Mouse (Mus musculus) forebrain, postnatal 0 days (tissue): Measurements from ENCODE around the gene Fads2. TPM values are rescaled to one million over a fixed set of nuclear protein-coding genes. Genes with fewer than 3 reads are reported as not detected.

Experiments used
- ATAC-seq: fragments of 200-750 bp; cut with Nextera tagmentation; 2 replicates; pipeline ENCODE4 v1.8.0; 2017; ENCODE audit warnings: mild to moderate bottlenecking, moderate library complexity
- DNase-seq: peaks from one replicate; pipeline ENCODE4 v3.0.0-alpha.2; 2015
- H3K27ac ChIP-seq: fragments of 300-500 bp; sonication (generic); 2 replicates; pipeline ENCODE4 v1.5.1; 2014; ENCODE audit warnings: low read depth, mild to moderate bottlenecking, antibody characterized with exemption, low read length, moderate library complexity, mixed read lengths
- H3K27me3 ChIP-seq: fragments of 300-500 bp; sonication (generic); 2 replicates; pipeline ENCODE4 v1.6.1; 2014; ENCODE audit warnings: mild to moderate bottlenecking, low read length, mixed read lengths; ENCODE audit not compliant: insufficient read depth
- H3K36me3 ChIP-seq: fragments of 300-500 bp; sonication (generic); 2 replicates; pipeline ENCODE4 v1.6.1; 2014; ENCODE audit warnings: mild to moderate bottlenecking, moderate library complexity; ENCODE audit not compliant: insufficient read depth
- H3K4me1 ChIP-seq: fragments of 300-500 bp; sonication (generic); 2 replicates; pipeline ENCODE4 v1.6.1; 2014; ENCODE audit warnings: antibody characterized with exemption; ENCODE audit not compliant: insufficient read depth
- H3K4me2 ChIP-seq: fragments of 300-500 bp; sonication (generic); 2 replicates; pipeline ENCODE4 v1.6.1; 2014; ENCODE audit warnings: low read depth, mild to moderate bottlenecking, moderate library complexity
- H3K4me3 ChIP-seq: fragments of 300-500 bp; sonication (generic); 2 replicates; pipeline ENCODE4 v1.5.1; 2014; ENCODE audit warnings: low read depth, low read length, mixed read lengths
- H3K9ac ChIP-seq: fragments of 300-500 bp; sonication (generic); 2 replicates; pipeline ENCODE4 v1.6.1; 2014; ENCODE audit warnings: mild to moderate bottlenecking
- H3K9me3 ChIP-seq: fragments of 300-500 bp; sonication (generic); 2 replicates; pipeline ENCODE4 v1.6.1; 2016; ENCODE audit warnings: low read length
- CTCF ChIP-seq: sonication (generic); IDR thresholded peaks from 2 replicates; pipeline ENCODE4 v1.5.1; 2016; ENCODE audit warnings: antibody characterized with exemption, control low read depth, low read depth
- WGBS: fragments of 180-500 bp; shearing (Covaris S2); extraction: QIAGEN DNeasy Blood & Tissue Kit; methylation state at CpG from one replicate; pipeline ENCODE4 v1.1.7; 2014; 5-methylcytosine and 5-hydroxymethylcytosine counted together
- polyA plus RNA-seq: library from polyadenylated mRNA; unstranded; fragments of >200 nt; fragmentation: Nextera tagmentation; extraction: Ambion mirVana; gene quantifications from 2 replicates; pipeline ENCODE4 v1.2.1, GENCODE M21; 2015
- total RNA-seq: library from RNA; depleted of rRNA; stranded (reverse); fragments of >200 nt; gene quantifications from 2 replicates; pipeline ENCODE4 v1.2.3, GENCODE M21; 2014; rRNA removed

Gene Fads2
- total RNA-seq (218 and 248 TPM in 2 replicates), polyA plus RNA-seq (183 and 249 TPM in 2 replicates)

DNA sequence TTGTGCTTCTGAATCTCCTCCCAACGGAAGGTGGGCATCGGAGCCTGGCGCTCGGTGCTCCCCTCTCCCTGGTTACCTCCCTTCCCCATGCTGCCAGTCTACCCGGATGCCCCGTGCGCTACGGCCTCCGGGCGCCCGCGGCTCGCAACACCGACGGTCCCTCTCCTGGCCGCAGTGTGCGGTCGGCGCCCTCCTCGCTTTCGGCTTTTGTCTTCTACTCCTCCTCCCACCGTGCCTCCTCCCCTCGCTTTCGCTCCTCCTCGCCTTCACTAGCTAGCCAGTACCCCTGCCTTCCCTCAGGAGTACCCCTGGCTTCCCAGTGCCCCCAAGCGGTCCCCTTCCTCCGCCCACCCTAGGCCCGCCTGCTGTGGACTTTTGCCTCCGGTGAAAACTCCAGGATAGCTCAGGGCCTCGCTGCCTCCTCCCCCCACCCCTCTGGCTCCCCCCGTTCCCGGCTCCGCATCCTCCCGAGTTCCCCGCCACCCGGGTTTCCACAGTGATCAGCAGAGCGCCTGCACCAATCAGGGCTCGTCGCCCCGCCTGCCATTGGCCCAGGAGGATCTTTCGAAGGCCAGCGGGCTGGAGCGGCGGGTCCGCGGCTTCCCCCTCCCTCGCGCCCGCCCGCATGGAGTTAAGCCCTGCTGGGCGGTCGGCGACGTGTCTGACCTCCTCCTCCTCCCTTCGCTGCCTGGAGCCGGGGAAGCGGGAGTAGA, at the start of gene Fads2:
Gene Fads2, minus strand, starts transcription at position 406 of the 713 bp plus-strand sequence.
- peak within 1 kb of the TSS; percentile 91 for H3K4me2 ChIP-seq
- TF ChIP-seq CTCF = peak; percentile 47
- H3K4me1 ChIP-seq = peaks cover 35% of the 10 kb centered on the region
- peak within 1 kb of the TSS; percentile 89 for H3K27ac ChIP-seq
- H3K36me3 ChIP-seq = no peaks in the 10 kb centered on the region
- WGBS = 2% methylated on average over 55 of the region's 57 CpGs
- peak within 1 kb of the TSS; percentile 60 for H3K4me3 ChIP-seq
- no peaks in the 10 kb centered on the region for H3K9me3 ChIP-seq
- peak; percentile 95 for ATAC-seq
- DNase-seq = peak; percentile 97
- peak within 1 kb of the TSS; percentile 76 for H3K9ac ChIP-seq
- no peaks in the 10 kb centered on the region for H3K27me3 ChIP-seq

- Histone ChIP-seq H3K4me1 (no peaks in the 10 kb centered on the region), H3K27me3 (no peaks in the 10 kb centered on the region), H3K36me3 (no peaks in the 10 kb centered on the region), H3K9ac (no peak overlapping the region), H3K4me2 (no peak overlapping the region), H3K4me3 (no peak overlapping the region), H3K9me3 (no peaks in the 10 kb centered on the region), H3K27ac (no peak overlapping the region)
- DNase-seq (no peak), ATAC-seq (no peak)
- WGBS = 55% methylated on average over 3 of the region's 3 CpGs
- no peak for TF ChIP-seq CTCF
Observed at GRCm38 (mm10) chr19:10149189-10149588, 47.6 kb upstream of the Fads2 start.

DNA sequence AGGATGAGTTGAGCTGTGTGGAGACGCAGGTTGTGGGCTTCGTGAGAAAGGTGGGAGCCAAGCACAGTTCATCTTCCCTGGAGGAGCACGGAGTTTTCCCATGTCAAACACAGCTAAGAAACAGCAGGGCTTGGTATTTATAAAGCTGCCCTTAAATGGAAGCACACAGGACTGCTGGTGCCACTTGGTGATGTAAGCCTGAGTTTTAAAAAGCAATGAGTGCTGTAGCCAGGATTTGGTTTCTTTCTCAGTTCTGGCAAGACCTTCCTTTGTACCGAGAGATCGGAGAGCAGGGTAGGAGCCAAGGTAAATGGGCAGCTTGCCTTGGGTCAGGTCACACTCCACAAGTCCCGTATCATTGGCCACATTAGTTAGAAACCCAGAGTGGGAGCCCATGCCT, 47.0 kb upstream of the Fads2 start:
- no peak overlapping the region for H3K4me3 ChIP-seq
- ATAC-seq = peak; percentile 23; the same call in 1 of the 2 replicates
- H3K9me3 ChIP-seq = no peaks in the 10 kb centered on the region
- DNase-seq = no peak
- H3K36me3 ChIP-seq = no peaks in the 10 kb centered on the region
- no peak overlapping the region for H3K27ac ChIP-seq
- H3K4me2 ChIP-seq = no peak overlapping the region
- no peak for TF ChIP-seq CTCF
- no peaks in the 10 kb centered on the region for H3K27me3 ChIP-seq
- H3K4me1 ChIP-seq = no peaks in the 10 kb centered on the region
- H3K9ac ChIP-seq = no peak overlapping the region
- WGBS = 62% methylated on average over 6 of the region's 6 CpGs

- DNase-seq (no peak), ATAC-seq (no peak)
- no peaks in the 10 kb centered on the region for H3K4me1 ChIP-seq
- no peaks in the 10 kb centered on the region for H3K27me3 ChIP-seq
- no peak for TF ChIP-seq CTCF
- no peak overlapping the region for H3K4me2 ChIP-seq
- no peaks in the 10 kb centered on the region for H3K36me3 ChIP-seq
- H3K27ac ChIP-seq = no peak overlapping the region
- no peak overlapping the region for H3K9ac ChIP-seq
- 47% methylated on average over 4 of the region's 4 CpGs for WGBS
- H3K4me3 ChIP-seq = no peak overlapping the region
- H3K9me3 ChIP-seq = no peaks in the 10 kb centered on the region
Observed at GRCm38 (mm10) chr19:10144464-10144863, 42.9 kb upstream of the Fads2 start.

DNA sequence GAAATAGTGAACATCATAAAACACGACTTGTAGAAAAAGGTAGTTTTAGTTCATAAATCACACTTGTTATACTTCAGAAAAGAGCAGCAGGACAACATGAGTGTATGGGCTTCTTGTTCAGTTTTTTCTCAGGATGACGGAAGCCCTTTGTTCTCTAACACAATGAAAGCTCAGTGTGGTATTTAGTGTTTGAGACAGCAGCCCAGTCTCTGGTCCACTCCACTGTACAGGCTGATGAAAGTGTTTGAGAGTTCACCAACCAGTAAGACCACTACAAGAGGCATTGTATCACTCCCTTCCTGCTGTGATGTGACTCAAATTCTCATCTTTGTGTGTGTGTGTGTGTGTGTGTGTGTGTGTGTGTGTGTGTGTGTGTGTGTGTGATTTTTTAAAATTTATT, 42.1 kb upstream of the Fads2 start:
- H3K36me3 ChIP-seq = no peaks in the 10 kb centered on the region
- no peak overlapping the region for H3K9ac ChIP-seq
- no peaks in the 10 kb centered on the region for H3K4me1 ChIP-seq
- ATAC-seq (peak; percentile 29), DNase-seq (no peak)
- H3K4me2 ChIP-seq = no peak overlapping the region
- TF ChIP-seq CTCF = no peak
- no peak overlapping the region for H3K27ac ChIP-seq
- H3K27me3 ChIP-seq = no peaks in the 10 kb centered on the region
- H3K4me3 ChIP-seq = no peak overlapping the region
- H3K9me3 ChIP-seq = no peaks in the 10 kb centered on the region
- 17% methylated on average over 2 of the region's 2 CpGs for WGBS

GRCm38 (mm10) chr19:10139736-10140135, 38.2 kb upstream of the Fads2 start:
- ATAC-seq (no peak), DNase-seq (no peak)
- Histone ChIP-seq H3K27me3 (no peaks in the 10 kb centered on the region), H3K27ac (no peak overlapping the region), H3K36me3 (no peaks in the 10 kb centered on the region), H3K9ac (no peak overlapping the region), H3K9me3 (no peaks in the 10 kb centered on the region), H3K4me3 (no peak overlapping the region), H3K4me1 (no peaks in the 10 kb centered on the region), H3K4me2 (no peak overlapping the region)
- 82% methylated on average over 6 of the region's 6 CpGs for WGBS
- no peak for TF ChIP-seq CTCF

GRCm38 (mm10) chr19:10137423-10137822, 35.9 kb upstream of the Fads2 start:
- no peak overlapping the region for H3K4me2 ChIP-seq
- TF ChIP-seq CTCF = no peak
- no peak overlapping the region for H3K27ac ChIP-seq
- no peak overlapping the region for H3K4me3 ChIP-seq
- no peak overlapping the region for H3K9ac ChIP-seq
- H3K4me1 ChIP-seq = no peaks in the 10 kb centered on the region
- no peaks in the 10 kb centered on the region for H3K9me3 ChIP-seq
- 86% methylated on average over 5 of the region's 5 CpGs for WGBS
- ATAC-seq (no peak), DNase-seq (no peak)
- H3K36me3 ChIP-seq = no peaks in the 10 kb centered on the region
- no peaks in the 10 kb centered on the region for H3K27me3 ChIP-seq
